Mouse (Mus musculus): ENCODE data around the gene Als2cr12. TPM values are rescaled to one million over a fixed set of nuclear protein-coding genes. Genes with fewer than 3 reads are reported as not detected.

The Als2cr12 gene
- polyA plus RNA-seq, 1 experiment, result not detected

DNA sequence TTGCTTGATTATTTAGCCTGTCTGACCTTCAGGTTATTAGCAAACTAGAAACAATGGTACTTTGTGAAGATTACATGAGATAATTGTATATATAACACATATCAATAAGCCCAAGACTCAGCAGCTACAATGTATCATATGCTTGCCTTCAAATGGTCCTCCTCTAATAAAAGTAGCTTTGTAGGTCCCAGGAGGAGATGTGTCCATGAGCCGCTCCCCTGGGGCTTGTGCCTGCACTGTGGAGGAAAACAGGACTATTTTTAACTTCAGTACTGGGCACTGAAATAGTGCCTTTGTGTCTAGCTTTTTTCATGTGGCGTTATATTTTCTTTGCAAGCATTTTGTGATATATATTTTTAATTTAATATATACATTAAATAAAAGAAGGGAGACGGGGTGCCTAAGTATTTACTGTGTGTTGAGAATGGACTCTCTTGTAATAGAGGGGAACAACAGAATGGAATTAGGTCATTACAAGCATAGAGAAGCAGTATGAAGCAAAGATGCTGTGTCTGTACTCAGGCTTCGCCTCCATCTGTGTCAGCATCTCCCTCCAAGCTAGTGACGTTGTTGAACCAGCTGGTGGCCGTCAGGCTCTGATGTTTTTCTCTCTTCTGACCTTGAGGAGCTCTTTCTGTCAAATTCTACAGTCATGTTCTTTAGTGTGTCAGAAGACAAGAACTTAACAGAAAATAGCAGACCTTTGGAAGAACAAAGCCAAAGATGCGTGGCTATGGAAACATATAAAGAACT lies 73.6 kb downstream of the Als2cr12 start:
- no peak for TF ChIP-seq GATA1 (IDR thresholded peaks at IDR 0.05; ENCODE audit: low read length)

DNA sequence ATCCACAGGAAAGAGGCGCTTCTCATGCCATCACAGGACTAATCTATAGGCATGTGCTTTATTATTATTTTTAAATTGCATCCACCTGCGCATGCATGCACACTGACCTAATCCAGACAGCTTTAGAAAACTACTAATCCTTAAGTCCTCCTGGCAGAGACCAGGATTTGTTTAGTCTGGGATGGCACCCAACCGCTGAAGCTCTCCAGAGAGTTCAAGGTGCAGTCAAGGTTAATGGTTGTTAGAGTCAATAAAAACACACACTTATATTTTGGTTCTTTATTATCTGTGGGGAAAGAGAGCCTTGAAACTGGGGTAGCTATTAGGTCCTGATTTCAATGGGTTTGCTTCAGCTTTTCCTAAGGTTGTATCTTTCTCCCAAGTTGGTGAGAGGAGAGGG lies 74.5 kb downstream of the Als2cr12 start:
- no peak for TF ChIP-seq GATA1 (IDR thresholded peaks at IDR 0.05; ENCODE audit: low read length)

DNA sequence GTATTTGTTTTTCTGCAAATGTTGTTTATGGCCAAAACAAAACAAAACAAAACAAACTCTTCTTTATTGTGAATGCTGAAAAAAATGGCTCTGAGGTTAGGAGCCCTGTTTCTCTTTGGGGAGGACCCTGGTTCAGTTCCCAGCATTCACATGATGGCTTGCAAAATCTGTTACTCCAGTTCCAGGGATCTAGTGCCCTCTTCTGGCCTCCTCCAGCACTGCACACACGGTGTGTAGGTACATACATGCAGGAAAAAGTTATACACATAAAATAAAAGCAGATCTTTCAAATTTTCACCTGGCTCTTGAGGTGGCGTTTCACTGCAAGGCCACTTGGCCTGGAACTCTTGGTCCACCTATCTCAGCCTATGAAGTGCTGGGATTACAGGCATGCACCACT lies 77.0 kb downstream of the Als2cr12 start:
- TF ChIP-seq GATA1 (IDR thresholded peaks at IDR 0.05; ENCODE audit: low read length), result no peak

DNA sequence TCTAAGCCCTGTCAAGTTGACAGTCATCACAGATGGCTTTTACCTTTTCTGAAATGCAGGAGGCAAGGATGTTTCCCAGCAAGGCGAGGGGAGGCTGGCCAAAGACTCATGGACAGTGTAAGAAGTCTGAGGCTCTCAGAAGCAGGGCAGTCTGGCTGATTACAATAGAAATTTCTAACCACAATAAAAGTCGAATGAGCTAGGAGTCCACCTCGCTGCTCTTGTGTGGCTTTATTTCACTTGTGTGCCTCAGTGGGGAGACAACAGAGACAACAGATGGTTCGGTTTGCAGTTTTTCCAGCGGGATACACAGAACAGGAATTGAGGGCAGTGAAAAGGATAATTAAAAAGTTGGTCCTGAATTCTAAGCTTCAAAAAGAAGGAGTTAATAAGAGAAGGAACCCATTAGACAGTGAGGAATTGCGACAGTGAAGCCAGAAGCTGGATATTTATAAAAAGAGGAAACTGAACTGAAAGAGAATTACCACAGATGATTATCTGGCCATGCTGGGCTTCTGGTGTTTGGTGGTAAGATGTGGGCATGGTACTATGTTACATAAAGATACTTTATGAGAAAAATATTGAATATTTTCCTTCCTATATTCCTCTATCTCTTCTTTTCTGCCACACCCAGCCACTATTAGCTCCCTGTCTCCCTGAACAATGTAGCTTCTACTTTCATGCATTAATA lies 77.7 kb downstream of the Als2cr12 start:
- peak; percentile 16 for TF ChIP-seq GATA1 (IDR thresholded peaks at IDR 0.05; ENCODE audit: low read length)

DNA sequence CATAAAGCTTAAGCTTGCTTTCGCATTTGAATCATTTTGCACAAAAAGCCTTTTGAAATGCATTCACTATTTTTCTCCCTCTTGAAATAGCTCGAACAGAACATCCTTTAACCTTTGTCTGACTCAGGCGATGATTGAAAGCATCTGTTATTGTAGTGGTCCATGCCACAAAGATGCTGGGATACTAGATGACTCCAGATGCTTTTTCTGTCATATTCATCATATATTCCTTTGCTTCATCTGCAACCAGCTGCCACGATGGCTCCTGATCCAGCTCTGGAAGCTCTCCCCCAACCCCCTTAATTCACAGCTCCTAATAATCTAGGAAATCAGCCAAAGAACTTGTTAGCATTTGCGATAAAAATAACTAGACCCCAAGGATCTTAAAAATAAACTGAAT lies 78.7 kb downstream of the Als2cr12 start:
- TF ChIP-seq GATA1 (IDR thresholded peaks at IDR 0.05; ENCODE audit: low read length), result no peak

DNA sequence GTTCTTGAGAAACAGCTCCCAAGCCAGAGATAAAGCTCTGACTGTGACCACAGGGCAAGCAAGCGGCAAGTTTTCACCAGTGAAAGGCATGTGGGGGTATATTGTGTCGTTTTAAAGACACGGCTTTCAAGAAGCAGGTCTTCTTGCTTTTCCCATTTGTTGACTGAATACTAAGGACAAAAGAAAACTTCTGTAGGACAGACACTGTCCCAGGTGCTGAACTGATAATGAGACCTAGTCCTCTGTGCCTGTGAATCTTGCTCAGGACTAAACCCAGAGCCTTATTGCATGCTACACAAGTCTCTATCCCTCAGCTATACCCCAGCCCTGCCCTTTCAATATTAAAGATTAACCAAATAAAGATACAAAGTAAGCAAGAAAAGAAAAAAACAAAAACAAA lies 79.6 kb downstream of the Als2cr12 start:
- TF ChIP-seq GATA1 (IDR thresholded peaks at IDR 0.05; ENCODE audit: low read length), result no peak

DNA sequence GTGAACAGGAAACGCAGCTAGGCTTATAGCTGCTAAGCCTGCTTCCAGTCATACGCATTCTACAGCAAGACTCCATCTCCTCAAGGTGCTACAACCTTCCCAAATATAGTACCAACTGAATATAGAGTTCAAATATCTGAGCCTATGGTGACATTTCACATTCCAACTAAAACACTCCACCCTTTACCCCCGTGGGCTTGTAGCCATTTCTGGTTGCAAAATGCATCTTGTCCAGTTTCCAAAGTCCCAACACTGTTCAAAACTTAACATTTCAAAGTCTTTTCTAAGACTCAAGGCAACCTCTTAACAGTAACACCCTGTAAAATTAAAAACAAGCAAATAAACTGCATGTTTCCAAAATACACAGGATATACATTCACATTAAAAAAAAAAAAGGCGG lies 80.6 kb downstream of the Als2cr12 start:
- TF ChIP-seq GATA1 (IDR thresholded peaks at IDR 0.05; ENCODE audit: low read length), result no peak

DNA sequence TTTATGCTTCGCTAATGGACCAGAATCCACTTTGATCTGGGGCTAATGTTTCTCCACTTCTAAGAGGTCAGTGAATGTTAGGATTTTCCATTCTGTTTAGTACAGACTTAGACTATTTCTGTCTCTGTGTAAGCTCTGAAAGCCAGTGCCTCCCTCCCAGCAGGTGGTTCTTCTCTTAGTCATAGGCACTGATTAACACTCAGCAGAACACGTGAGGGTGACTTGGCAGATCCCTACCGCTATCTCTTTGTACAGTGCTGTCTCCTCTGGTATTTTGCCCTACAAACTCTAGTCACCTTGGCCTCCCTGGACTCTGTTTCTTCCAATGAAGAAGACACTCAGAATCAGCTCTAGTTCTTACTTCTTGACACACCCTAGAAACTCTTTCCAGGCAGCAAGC lies 81.4 kb downstream of the Als2cr12 start:
- TF ChIP-seq GATA1 (IDR thresholded peaks at IDR 0.05; ENCODE audit: low read length), result no peak

DNA sequence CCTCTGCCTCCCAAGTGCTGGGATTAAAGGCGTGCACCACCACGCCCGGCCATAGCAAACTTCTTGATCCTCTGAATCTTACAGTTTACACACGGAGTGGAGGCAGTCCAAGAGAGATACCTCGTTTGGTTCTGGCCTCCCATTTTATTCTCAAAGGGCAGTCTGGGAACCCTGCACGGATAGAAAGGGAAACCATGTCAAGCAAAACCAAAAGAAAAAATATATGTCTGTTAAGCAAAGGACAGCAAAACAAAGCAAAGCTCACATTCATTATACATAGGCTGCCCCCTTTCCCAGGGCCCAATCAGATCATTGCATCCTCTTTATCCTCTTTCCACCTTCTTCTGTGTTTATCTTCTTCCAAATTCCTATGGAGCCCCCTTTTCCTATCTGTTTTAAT lies 82.0 kb downstream of the Als2cr12 start:
- TF ChIP-seq GATA1 (IDR thresholded peaks at IDR 0.05; ENCODE audit: low read length), result no peak

DNA sequence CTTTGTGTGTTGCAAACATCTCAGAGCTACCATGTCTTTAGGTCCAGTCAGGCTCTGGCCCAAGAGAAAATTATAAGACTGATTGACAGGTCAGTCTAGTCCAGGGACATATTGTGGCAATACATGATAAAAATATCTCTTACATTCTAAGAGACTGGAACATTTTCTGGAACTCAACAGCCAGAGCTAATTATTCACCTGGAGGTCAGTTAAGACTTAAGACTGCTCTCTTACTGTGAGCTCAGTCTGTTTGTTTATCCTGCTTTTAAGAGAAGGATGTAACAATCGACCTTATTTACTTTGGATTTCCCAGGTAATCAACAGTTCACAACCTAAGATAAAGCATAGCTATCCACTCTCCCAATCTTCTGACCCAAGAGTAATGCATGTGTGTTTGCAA lies 85.2 kb downstream of the Als2cr12 start:
- TF ChIP-seq GATA1 (IDR thresholded peaks at IDR 0.05; ENCODE audit: low read length), result no peak

DNA sequence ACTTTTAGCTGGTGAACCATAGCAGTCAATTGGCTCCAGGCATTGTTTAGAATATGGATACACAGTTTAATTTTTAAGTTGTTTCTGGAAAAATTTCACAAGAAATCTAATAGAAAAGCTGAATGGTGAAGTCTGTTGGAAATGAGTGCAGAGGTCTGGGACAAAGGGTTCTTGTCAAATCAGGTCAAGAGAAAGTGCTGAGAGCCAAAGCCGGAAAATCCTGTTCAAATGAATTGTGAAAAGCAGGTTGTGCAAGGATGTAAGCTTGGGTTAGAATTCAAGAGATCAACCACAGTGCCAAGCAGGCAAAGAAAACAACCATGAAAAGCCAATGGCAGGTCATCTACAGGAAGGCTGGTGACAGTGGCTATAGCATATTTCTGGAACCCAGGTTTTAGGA lies 85.6 kb downstream of the Als2cr12 start:
- TF ChIP-seq GATA1 (IDR thresholded peaks at IDR 0.05; ENCODE audit: low read length), result no peak

DNA sequence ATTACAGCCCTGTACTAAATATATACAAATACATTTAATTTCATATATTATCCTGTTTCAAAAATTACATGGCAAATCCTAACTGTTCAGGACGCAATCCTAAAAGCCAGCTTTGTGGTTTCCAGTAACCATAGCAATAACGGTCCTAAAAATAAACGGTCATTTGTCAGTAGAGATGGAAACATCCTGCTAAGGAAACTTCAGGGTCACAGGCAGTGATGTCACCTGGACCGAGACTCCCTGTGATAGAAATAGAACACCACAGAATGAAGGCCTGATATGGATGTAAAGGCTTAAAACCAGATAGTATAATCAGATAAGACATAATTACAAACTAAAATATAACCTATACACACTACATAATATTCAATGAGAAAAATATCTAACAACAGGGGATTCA lies 92.1 kb downstream of the Als2cr12 start:
- no peak for TF ChIP-seq GATA1 (IDR thresholded peaks at IDR 0.05; ENCODE audit: low read length)

DNA sequence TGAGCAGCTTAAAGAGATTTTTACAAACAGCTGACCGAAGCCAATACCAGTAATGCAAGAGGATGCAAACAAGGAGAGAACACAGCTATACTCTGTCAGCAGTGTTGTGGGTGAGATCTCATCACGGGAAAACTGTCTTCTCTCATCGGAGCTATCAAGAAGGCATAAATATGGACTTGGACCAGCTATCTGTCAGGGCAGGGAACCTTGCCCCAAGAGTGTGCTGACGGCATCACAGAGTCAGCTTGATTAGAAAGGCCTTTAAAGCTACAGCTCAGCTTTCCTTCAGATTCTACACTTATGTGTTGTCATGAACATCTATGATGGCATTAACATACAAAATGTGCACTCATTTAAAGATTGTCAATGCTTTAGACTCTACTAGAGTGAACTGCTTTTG lies 93.1 kb downstream of the Als2cr12 start:
- no peak for TF ChIP-seq GATA1 (IDR thresholded peaks at IDR 0.05; ENCODE audit: low read length)

Other genes starting within 250 kb of the Als2cr12 start
- 35.5 and 54.7 TPM in 2 replicates for gene Orc2, start 190.9 kb downstream of the Als2cr12 start, polyA plus RNA-seq (2012)
- gene Fam126b, start 109.7 kb downstream of the Als2cr12 start, polyA plus RNA-seq (2012), result 7.8 and 8.6 TPM in 2 replicates
- gene Ndufb3, start 109.6 kb downstream of the Als2cr12 start, polyA plus RNA-seq (2012), result 2.1 and 4.1 TPM in 2 replicates
- gene Cflar, start 15.5 kb upstream of the Als2cr12 start, polyA plus RNA-seq (2012), result 4.0 and 7.9 TPM in 2 replicates
- 0.02 TPM in 1 of 2 replicates, not detected in the other for gene Casp8, start 99.4 kb upstream of the Als2cr12 start, polyA plus RNA-seq (2012)

Measured in G1E-ER4 (cell line).